Comparison of ENCODE assay signal across 8 mouse cellular contexts in the genomic region with DNA sequence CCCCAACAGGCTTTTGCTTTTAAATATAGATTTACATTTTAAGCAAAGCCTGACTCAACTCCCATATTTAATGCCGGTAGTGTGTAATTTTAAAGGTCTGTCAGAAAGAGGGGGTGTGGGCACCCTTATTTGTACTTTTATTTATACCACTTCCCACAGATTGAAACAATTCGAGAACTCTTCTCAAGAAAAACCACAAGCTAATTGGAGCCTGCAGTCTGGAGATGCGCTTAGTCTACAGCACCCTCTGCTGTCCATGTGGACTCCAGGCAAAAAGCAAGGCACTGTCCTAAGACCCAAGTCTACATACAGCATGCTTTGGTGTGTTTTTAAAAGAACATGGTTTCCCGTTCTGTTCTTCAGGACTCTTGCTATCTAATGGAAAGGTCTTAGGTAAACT. TPM values are rescaled to one million over a fixed set of nuclear protein-coding genes. Genes with fewer than 3 reads are reported as not detected.
DNase-seq lines count a peak whose midpoint lies in the region; ATAC-seq and TF ChIP-seq lines count a peak whose summit lies in the region.

No protein-coding gene starts in this region.

- H3K27me3 ChIP-seq in kidney, embryonic 16.5 days (ENCODE audit: insufficient read depth, low read length): no peaks in the 10 kb centered on the region
- no peaks in the 10 kb centered on the region for H3K27me3 ChIP-seq in hindbrain, embryonic 16.5 days (replicated peaks; ENCODE audit: control insufficient read depth, insufficient read depth, low read length)

- DNase-seq in kidney, adult 11 months: peak; percentile 25
- DNase-seq in cerebellum, adult 9-10 months: peak; percentile 79
- peak; percentile 67 to 87 for DNase-seq in frontal cortex, adult 2 months (ENCODE audit: extremely low spot score in 1 of 2, low spot score in 1 of 2)
- DNase-seq in left cerebral cortex, adult 2 months (ENCODE audit: extremely low spot score in 1 of 2, low spot score in 2 of 2): peak; percentile 67 to 69
- DNase-seq in right cerebral cortex, postnatal 25 days: peak; percentile 68

- no peak for ATAC-seq in kidney, embryonic 16.5 days (ENCODE audit: low FRiP score, low TSS enrichment)
- ATAC-seq in hindbrain, embryonic 16.5 days: peak; percentile 92
- peak; percentile 61 for ATAC-seq in megakaryocyte-erythroid progenitor cell, adult 5-6 weeks (replicated peaks; ENCODE audit: low FRiP score, low TSS enrichment, poor library complexity, severe bottlenecking)

- intact Hi-C loops in left cerebral cortex, adult 2 months (cut with DNase I): loop anchor here (1.0 to 5.0 kb wide), 4 partner anchors 137 to 549 kb away; partner anchors contain the start of gene 1700025G04Rik

- no peak overlapping the region for H3K4me2 ChIP-seq in kidney, embryonic 16.5 days (replicated peaks; ENCODE audit: low read depth, low read length)
- H3K4me2 ChIP-seq in hindbrain, embryonic 16.5 days (ENCODE audit: low read length): no peak overlapping the region

- peaks cover 7% of the 10 kb centered on the region for H3K4me1 ChIP-seq in kidney, embryonic 16.5 days (ENCODE audit: insufficient read depth, low read length)
- peaks cover 8% of the 10 kb centered on the region for H3K4me1 ChIP-seq in hindbrain, embryonic 16.5 days (ENCODE audit: control insufficient read depth, insufficient read depth, low read depth, low read length)

- H3K36me3 ChIP-seq in kidney, embryonic 16.5 days (ENCODE audit: insufficient read depth, low read length): peaks cover 10% of the 10 kb centered on the region; the same call in 1 of the 2 replicates
- H3K36me3 ChIP-seq in hindbrain, embryonic 16.5 days (ENCODE audit: control insufficient read depth, insufficient read depth, low read length): no peaks in the 10 kb centered on the region

- 28% methylated on average over 4 of the region's 4 CpGs for WGBS in kidney, embryonic 16.5 days
- WGBS in hindbrain, embryonic 16.5 days: 32% methylated on average over 4 of the region's 4 CpGs

- no peak overlapping the region for H3K27ac ChIP-seq in kidney, embryonic 16.5 days (ENCODE audit: low read length)
- no peak overlapping the region for H3K27ac ChIP-seq in hindbrain, embryonic 16.5 days (ENCODE audit: low read depth, low read length)
- H3K27ac ChIP-seq in left cerebral cortex, adult 2 months: no peak overlapping the region

- no peaks in the 10 kb centered on the region for H3K9me3 ChIP-seq in kidney, embryonic 16.5 days (ENCODE audit: low read length)
- H3K9me3 ChIP-seq in hindbrain, embryonic 16.5 days (ENCODE audit: control insufficient read depth, low read length): no peaks in the 10 kb centered on the region

- TF ChIP-seq CTCF in left cerebral cortex, adult 2 months (IDR thresholded peaks at IDR 0.05): peak; percentile 94

- H3K4me3 ChIP-seq in kidney, embryonic 16.5 days (ENCODE audit: low read length): no peak overlapping the region
- H3K4me3 ChIP-seq in hindbrain, embryonic 16.5 days (ENCODE audit: low read length): no peak overlapping the region
- no peak overlapping the region for H3K4me3 ChIP-seq in left cerebral cortex, adult 2 months

- H3K9ac ChIP-seq in kidney, embryonic 16.5 days (replicated peaks; ENCODE audit: low read length): no peak overlapping the region
- H3K9ac ChIP-seq in hindbrain, embryonic 16.5 days (ENCODE audit: low read depth, low read length): no peak overlapping the region

RNA-seq across cellular contexts. Expression of gene Tsen15, which starts 17.3 kb away (rescaled TPM):
- polyA plus RNA-seq in kidney, embryonic 16.5 days (2015; fragmentation: Nextera tagmentation; extraction: Ambion mirVana): 88.0 and 94.5 TPM in 2 replicates
- polyA plus RNA-seq in frontal cortex, adult 2 months (2012; rRNA removed): 43.5 and 48.5 TPM in 2 replicates
- 40.7 and 45.8 TPM in 2 replicates for polyA plus RNA-seq in hindbrain, embryonic 16.5 days (2015; fragmentation: Nextera tagmentation; extraction: Ambion mirVana)
- total RNA-seq in left cerebral cortex, adult 2 months (2021): 10 to 100 TPM; 36.1 to 36.5 TPM
- 87.6 and 116 TPM in 2 replicates for total RNA-seq in megakaryocyte-erythroid progenitor cell, adult 5-6 weeks (2014; fragmentation: Nextera tagmentation)
- total RNA-seq in megakaryocyte-erythroid progenitor cell, adult 5-6 weeks (2017): 109 and 141 TPM in 2 replicates

RNA-seq across cellular contexts. Expression of gene Colgalt2, which starts 30.5 kb away (rescaled TPM):
- 2.0 and 2.8 TPM in 2 replicates for polyA plus RNA-seq in kidney, embryonic 16.5 days (2015; fragmentation: Nextera tagmentation; extraction: Ambion mirVana)
- 5.9 and 7.7 TPM in 2 replicates for polyA plus RNA-seq in frontal cortex, adult 2 months (2012; rRNA removed)
- polyA plus RNA-seq in hindbrain, embryonic 16.5 days (2015; fragmentation: Nextera tagmentation; extraction: Ambion mirVana): 4.2 and 4.4 TPM in 2 replicates
- total RNA-seq in left cerebral cortex, adult 2 months (2021): 1 to 10 TPM; 6.5 to 6.6 TPM
- total RNA-seq in megakaryocyte-erythroid progenitor cell, adult 5-6 weeks (2014; fragmentation: Nextera tagmentation): not detected in 2 replicates
- not detected in 2 replicates for total RNA-seq in megakaryocyte-erythroid progenitor cell, adult 5-6 weeks (2017)

Comparison
In these comparisons a context has a peak if more than half of its experiments do, and no peak if none do; other contexts are left out.
1. DNase-seq: peak in every context shown above with its lines; median percentile 79 in cerebellum, adult 9-10 months; 77 in frontal cortex, adult 2 months; 68 in left cerebral cortex, adult 2 months; 68 in right cerebral cortex, postnatal 25 days; 25 in kidney, adult 11 months.